Mouse (Mus musculus) small intestine, adult 2 months (tissue): ENCODE results near the gene Elovl3. TPM values are rescaled to one million over a fixed set of nuclear protein-coding genes. Genes with fewer than 3 reads are reported as not detected.

Experiments used
- H3K27ac ChIP-seq: fragments of 200-500 bp; 2 replicates; pipeline ENCODE4 v1.5.1; 2012; ENCODE audit warnings: low read depth, low read length, control low read depth, inconsistent platforms; ENCODE audit not compliant: insufficient read depth
- H3K27me3 ChIP-seq: fragments of 200-500 bp; 2 replicates; pipeline ENCODE4 v1.6.1; 2012; ENCODE audit warnings: mild to moderate bottlenecking, moderate library complexity, low read length, inconsistent platforms; ENCODE audit not compliant: control insufficient read depth, insufficient read depth
- H3K36me3 ChIP-seq: fragments of 200-500 bp; 2 replicates; pipeline ENCODE4 v1.6.1; 2012; ENCODE audit warnings: mild to moderate bottlenecking, low read length, control low read depth, inconsistent platforms; ENCODE audit not compliant: control insufficient read depth, insufficient read depth
- H3K4me1 ChIP-seq: fragments of 200-500 bp; 2 replicates; pipeline ENCODE4 v1.6.1; 2012; ENCODE audit warnings: low read length, inconsistent platforms, mixed read lengths; ENCODE audit not compliant: control insufficient read depth, insufficient read depth, insufficient read length
- H3K4me3 ChIP-seq: fragments of 200-500 bp; 2 replicates; pipeline ENCODE4 v1.5.1; 2012; ENCODE audit warnings: low read depth, mild to moderate bottlenecking, control low read depth, inconsistent platforms, low read length, moderate library complexity
- CTCF ChIP-seq: fragments of 200-500 bp; IDR thresholded peaks from 2 replicates; pipeline ENCODE4 v1.5.1; 2012; ENCODE audit warnings: low read depth, mild to moderate bottlenecking, control low read depth, inconsistent platforms, low read length, moderate library complexity, mixed read lengths; ENCODE audit not compliant: insufficient replicate concordance, insufficient read length; ENCODE audit errors: extremely low read depth
- POLR2A ChIP-seq: fragments of 200-500 bp; IDR thresholded peaks from 2 replicates; pipeline ENCODE4 v1.6.1; 2012; ENCODE audit warnings: low read depth, mild to moderate bottlenecking, control low read depth, inconsistent platforms, low read length, moderate library complexity
- WGBS: fragments of 180-500 bp; shearing (Covaris S2); methylation state at CpG from one replicate; pipeline ENCODE4 v1.1.7; 2018; 5-methylcytosine and 5-hydroxymethylcytosine counted together
- polyA plus RNA-seq: library from polyadenylated mRNA; depleted of rRNA; stranded (reverse); fragments of >200 nt; gene quantifications from 2 replicates; pipeline ENCODE4 v1.2.3, GENCODE M21; 2012

The Elovl3 gene
- polyA plus RNA-seq, 1 experiment = not detected

GRCm38 (mm10) chr19:46096396-46096795 lies 35.3 kb upstream of the Elovl3 start:
- Histone ChIP-seq H3K27me3 (no peaks in the 10 kb centered on the region), H3K4me3 (no peak overlapping the region), H3K27ac (no peak overlapping the region), H3K4me1 (no peaks in the 10 kb centered on the region), H3K36me3 (no peaks in the 10 kb centered on the region)
- WGBS = 92% methylated on average over 5 of the region's 5 CpGs
- TF ChIP-seq POLR2A = no peak
- TF ChIP-seq CTCF = no peak

GRCm38 (mm10) chr19:46099561-46099960 lies 32.1 kb upstream of the Elovl3 start:
- H3K4me1 ChIP-seq = no peaks in the 10 kb centered on the region
- WGBS = 88% methylated on average over 3 of the region's 3 CpGs
- no peak overlapping the region for H3K27ac ChIP-seq
- no peaks in the 10 kb centered on the region for H3K36me3 ChIP-seq
- no peak overlapping the region for H3K4me3 ChIP-seq
- no peaks in the 10 kb centered on the region for H3K27me3 ChIP-seq
- TF ChIP-seq POLR2A = no peak
- TF ChIP-seq CTCF = no peak

GRCm38 (mm10) chr19:46103437-46104186 lies 28.1 kb upstream of the Elovl3 start:
- Histone ChIP-seq H3K4me3 (no peak overlapping the region), H3K27me3 (no peaks in the 10 kb centered on the region), H3K4me1 (no peaks in the 10 kb centered on the region), H3K27ac (no peak overlapping the region), H3K36me3 (no peaks in the 10 kb centered on the region)
- no peak for TF ChIP-seq POLR2A
- no peak for TF ChIP-seq CTCF
- 68% methylated on average over 6 of the region's 6 CpGs for WGBS

GRCm38 (mm10) chr19:46104187-46104557 lies 27.5 kb upstream of the Elovl3 start:
- H3K4me3 ChIP-seq = no peak overlapping the region
- no peak for TF ChIP-seq CTCF
- H3K4me1 ChIP-seq = no peaks in the 10 kb centered on the region
- H3K36me3 ChIP-seq = no peaks in the 10 kb centered on the region
- no peak overlapping the region for H3K27ac ChIP-seq
- no peaks in the 10 kb centered on the region for H3K27me3 ChIP-seq
- 64% methylated on average over 2 of the region's 2 CpGs for WGBS

- H3K36me3 ChIP-seq = no peaks in the 10 kb centered on the region
- 85% methylated on average over 2 of the region's 2 CpGs for WGBS
- TF ChIP-seq POLR2A (no peak), CTCF (no peak)
Measured at GRCm38 (mm10) chr19:46110214-46110613, 21.5 kb upstream of the Elovl3 start.

GRCm38 (mm10) chr19:46110781-46111180 lies 20.9 kb upstream of the Elovl3 start:
- WGBS = 73% methylated on average over 5 of the region's 5 CpGs
- H3K4me1 ChIP-seq = no peaks in the 10 kb centered on the region
- H3K27me3 ChIP-seq = no peaks in the 10 kb centered on the region
- no peaks in the 10 kb centered on the region for H3K36me3 ChIP-seq
- TF ChIP-seq POLR2A = no peak
- no peak for TF ChIP-seq CTCF
- no peak overlapping the region for H3K27ac ChIP-seq
- H3K4me3 ChIP-seq = no peak overlapping the region

More at GRCm38 (mm10) chr19:46110214-46110613, 21.5 kb upstream of the Elovl3 start:
- Histone ChIP-seq H3K27me3 (no peaks in the 10 kb centered on the region), H3K27ac (no peak overlapping the region), H3K4me3 (no peak overlapping the region), H3K4me1 (no peaks in the 10 kb centered on the region)

- 48% methylated on average over 4 of the region's 4 CpGs for WGBS
- Histone ChIP-seq H3K4me3 (no peak overlapping the region), H3K36me3 (no peaks in the 10 kb centered on the region), H3K27ac (no peak overlapping the region), H3K4me1 (no peaks in the 10 kb centered on the region), H3K27me3 (0 out of 2 replicates have a peak, but pooled peaks cover 2% of the 10 kb centered on the region)
- TF ChIP-seq CTCF = no peak
Measured at GRCm38 (mm10) chr19:46114617-46115016, 17.1 kb upstream of the Elovl3 start.
